Mouse (Mus musculus) CH12.LX (cell line): Measurements from ENCODE around the gene Slc38a8. TPM values are rescaled to one million over a fixed set of nuclear protein-coding genes. Genes with fewer than 3 reads are reported as not detected.

ENCODE experiments used
- DNase-seq: peaks from one replicate; pipeline ENCODE4 v3.0.0-alpha.2; 2013; ENCODE audit errors: extremely low read depth
- H3K27ac ChIP-seq: 2 replicates; pipeline ENCODE4 v1.5.1; 2012; ENCODE audit warnings: low read depth, mild to moderate bottlenecking, control low read depth, moderate library complexity; ENCODE audit not compliant: insufficient read depth
- H3K27me3 ChIP-seq: replicated peaks from 2 replicates; pipeline ENCODE3; 2012; ENCODE audit warnings: inconsistent platforms
- H3K36me3 ChIP-seq, 2 experiments: replicated peaks in 1 of 2; 2 replicates each; pipeline versions ENCODE3 to v1.6.1; 2012; ENCODE audit warnings: inconsistent platforms in 1 of 2, low read length in 1 of 2, mild to moderate bottlenecking in 1 of 2, mixed read lengths in 1 of 2, moderate library complexity in 1 of 2; ENCODE audit not compliant: control insufficient read depth in 1 of 2, insufficient read depth in 1 of 2
- H3K4me1 ChIP-seq, 2 experiments: 2 replicates each; pipeline ENCODE4 v1.6.1; 2012; ENCODE audit warnings: inconsistent platforms in 1 of 2, moderate library complexity in 1 of 2; ENCODE audit not compliant: insufficient read depth in 2 of 2, control insufficient read depth in 1 of 2
- H3K4me2 ChIP-seq: 2 replicates; pipeline ENCODE4 v1.6.1; 2012; ENCODE audit warnings: low read depth, mild to moderate bottlenecking, control low read depth; ENCODE audit not compliant: poor library complexity, insufficient read depth, severe bottlenecking
- H3K4me3 ChIP-seq, 3 experiments: fragments of 150-350 bp in 1 of 3; sonication (generic) in 1 of 3; replicated peaks in 1 of 3; 2 replicates each; pipeline versions ENCODE3 to v1.5.1; 2011 to 2012; ENCODE audit warnings: low read depth in 2 of 3, low read length in 2 of 3, mild to moderate bottlenecking in 2 of 3, moderate library complexity in 2 of 3, control low read depth in 1 of 3, improper control_type of control experiment in 1 of 3, inconsistent platforms in 1 of 3, mixed read lengths in 1 of 3; ENCODE audit not compliant: poor library complexity in 1 of 3
- H3K79me2 ChIP-seq: replicated peaks from 2 replicates; pipeline ENCODE4 v1.6.1; 2012; ENCODE audit warnings: mild to moderate bottlenecking, moderate library complexity; ENCODE audit not compliant: control insufficient read depth, poor library complexity, insufficient read depth, severe bottlenecking; ENCODE audit errors: extremely low read depth
- H3K9ac ChIP-seq: 2 replicates; pipeline ENCODE4 v1.6.1; 2012; ENCODE audit warnings: low read depth, mild to moderate bottlenecking, control low read depth, moderate library complexity; ENCODE audit not compliant: insufficient read depth
- H3K9me3 ChIP-seq: replicated peaks from 2 replicates; pipeline ENCODE3; 2012; ENCODE audit warnings: low read length, inconsistent platforms, mixed read lengths
- BHLHE40 ChIP-seq: IDR thresholded peaks from 2 replicates; pipeline ENCODE4 v1.6.1; 2011; ENCODE audit warnings: mild to moderate bottlenecking, low read depth, low read length, improper control_type of control experiment
- CHD1 ChIP-seq: IDR thresholded peaks from 2 replicates; pipeline ENCODE4 v1.6.1; 2012; ENCODE audit warnings: low read depth, low read length, improper control_type of control experiment, inconsistent platforms
- CHD2 ChIP-seq: IDR thresholded peaks from 2 replicates; pipeline ENCODE4 v1.6.1; 2011; ENCODE audit warnings: low read length, improper control_type of control experiment
- CTCF ChIP-seq, 2 experiments: IDR thresholded peaks in 1 of 2; conservative IDR thresholded peaks in 1 of 2; 2 replicates each; pipeline ENCODE4 v1.5.1; 2011 to 2012; ENCODE audit warnings: low read depth in 2 of 2, low read length in 2 of 2, improper control_type of control experiment in 1 of 2, inconsistent platforms in 1 of 2, mild to moderate bottlenecking in 1 of 2, moderate library complexity in 1 of 2
- ELF1 ChIP-seq: IDR thresholded peaks from 2 replicates; pipeline ENCODE4 v1.6.1; 2014; ENCODE audit warnings: low read depth, mild to moderate bottlenecking, inconsistent platforms, low read length, improper control_type of control experiment
- GABPA ChIP-seq: IDR thresholded peaks from 2 replicates; pipeline ENCODE4 v1.6.1; 2012; ENCODE audit warnings: low read depth, low read length, improper control_type of control experiment, inconsistent platforms; ENCODE audit not compliant: insufficient replicate concordance
- IRF4 ChIP-seq: IDR thresholded peaks from 2 replicates; pipeline ENCODE4 v1.6.1; 2014; ENCODE audit warnings: low read depth, mild to moderate bottlenecking, inconsistent platforms, low read length, improper control_type of control experiment
- JUN ChIP-seq: IDR thresholded peaks from 2 replicates; pipeline ENCODE4 v1.6.1; 2011; ENCODE audit warnings: low read depth, mild to moderate bottlenecking, low read length, improper control_type of control experiment, moderate library complexity; ENCODE audit not compliant: insufficient read depth
- KAT2A ChIP-seq: IDR thresholded peaks from 2 replicates; pipeline ENCODE4 v1.6.1; 2012; ENCODE audit warnings: low read length, improper control_type of control experiment, inconsistent platforms; ENCODE audit not compliant: insufficient replicate concordance
- MAX ChIP-seq: IDR thresholded peaks from 2 replicates; pipeline ENCODE4 v1.6.1; 2011; ENCODE audit warnings: low read length, improper control_type of control experiment
- MEF2A ChIP-seq: IDR thresholded peaks from 2 replicates; pipeline ENCODE4 v1.6.1; 2014; ENCODE audit warnings: low read depth, mild to moderate bottlenecking, inconsistent platforms, low read length, improper control_type of control experiment, borderline replicate concordance
- PAX5 ChIP-seq: IDR thresholded peaks from 2 replicates; pipeline ENCODE4 v1.6.1; 2012; ENCODE audit warnings: low read length, inconsistent platforms, mixed read lengths
- POLR2AphosphoS2 ChIP-seq: IDR thresholded peaks from 2 replicates; pipeline ENCODE4 v1.6.1; 2011; ENCODE audit warnings: low read depth, low read length, improper control_type of control experiment
- RAD21 ChIP-seq: IDR thresholded peaks from 2 replicates; pipeline ENCODE4 v1.6.1; 2011; ENCODE audit warnings: low read depth, mild to moderate bottlenecking, low read length, improper control_type of control experiment, moderate library complexity
- SMC3 ChIP-seq: IDR thresholded peaks from 2 replicates; pipeline ENCODE4 v1.6.1; 2011; ENCODE audit warnings: low read depth, low read length, improper control_type of control experiment
- TCF12 ChIP-seq: IDR thresholded peaks from 2 replicates; pipeline ENCODE4 v1.6.1; 2014; ENCODE audit warnings: low read depth, mild to moderate bottlenecking, inconsistent platforms, low read length, improper control_type of control experiment
- USF1 ChIP-seq: IDR thresholded peaks from 2 replicates; pipeline ENCODE4 v1.6.1; 2014; ENCODE audit warnings: low read depth, mild to moderate bottlenecking, inconsistent platforms, low read length, improper control_type of control experiment
- USF2 ChIP-seq: conservative IDR thresholded peaks from 2 replicates; pipeline ENCODE4 v1.6.1; 2011; ENCODE audit warnings: low read depth, low read length, improper control_type of control experiment
- ZC3H11A ChIP-seq: IDR thresholded peaks from 2 replicates; pipeline ENCODE4 v1.6.1; 2012; ENCODE audit warnings: low read depth, mild to moderate bottlenecking, inconsistent platforms, low read length, improper control_type of control experiment
- ZKSCAN1 ChIP-seq: IDR thresholded peaks from 2 replicates; pipeline ENCODE4 v1.6.1; 2012; ENCODE audit warnings: low read depth, inconsistent platforms, low read length, improper control_type of control experiment, borderline replicate concordance
- ZMIZ1 ChIP-seq: IDR thresholded peaks from 2 replicates; pipeline ENCODE4 v1.6.1; 2012; ENCODE audit warnings: low read depth, mild to moderate bottlenecking, inconsistent platforms, low read length, improper control_type of control experiment
- ZNF384 ChIP-seq: IDR thresholded peaks from 2 replicates; pipeline ENCODE4 v1.6.1; 2012; ENCODE audit warnings: low read depth, low read length, improper control_type of control experiment, inconsistent platforms
- dilution Hi-C: fragments of 300-500 bp; cut with MboI; formaldehyde crosslinking; loops from 2 replicates; pipeline ENCODE4 v1.14.3; 2020; ENCODE audit warnings: low sequenced_read_pairs; ENCODE audit not compliant: extremely low pct_unique_long_range_greater_than_20kb, extremely low pct_ligation_motif_present
- in situ Hi-C: fragments of 300-500 bp; cut with MboI; formaldehyde crosslinking; loops from 3 replicates; pipeline ENCODE4 v1.14.3; 2019; ENCODE audit warnings: low sequenced_read_pairs, low pct_ligation_motif_present, low pct_unique_long_range_greater_than_20kb, mixed read lengths
- polyA plus RNA-seq: library from polyadenylated mRNA; unstranded; fragments of >175 nt; gene quantifications from 2 replicates; pipeline ENCODE4 v1.2.1, GENCODE M21; 2012; ENCODE audit warnings: low read depth; ENCODE audit not compliant: insufficient read length
- total RNA-seq, 2 experiments: library from RNA; depleted of rRNA; stranded (reverse); fragments of 300-350 nt in 1 of 2; fragments of >200 nt in 1 of 2; gene quantifications; 2 replicates each; pipeline ENCODE4 v1.2.3; 2012 to 2014

Gene Slc38a8
- total and polyA plus RNA-seq, 3 experiments, result 0.08 TPM; not detected in 1

- Histone ChIP-seq H3K79me2 (no peaks in the 10 kb centered on the region), H3K9ac (no peak overlapping the region), H3K9me3 (no peaks in the 10 kb centered on the region), H3K4me1 (peaks cover 4 to 36% of the 10 kb centered on the region in 2 experiments)
- no peak for TF ChIP-seq POLR2AphosphoS2
- TF ChIP-seq RAD21, result peak; percentile 35
- peak; percentile 36 for TF ChIP-seq SMC3
- no peak for TF ChIP-seq ZNF384
- TF ChIP-seq BHLHE40, result no peak
- TF ChIP-seq CHD1, result no peak
- TF ChIP-seq IRF4, result no peak
- no peak for TF ChIP-seq PAX5
- TF ChIP-seq TCF12, result no peak
- no peak for TF ChIP-seq USF2
- TF ChIP-seq MAX, result no peak
- no peak for TF ChIP-seq ZKSCAN1
- TF ChIP-seq CHD2, result no peak
- TF ChIP-seq CTCF (conservative IDR thresholded peaks at IDR 0.05 in 1 of 2, IDR thresholded peaks at IDR 0.05 in 1 of 2; ENCODE audit: low read depth in 2 of 2, low read length in 2 of 2), result peak in 1 of 2 experiments; percentile 36; a peak in 1 of 4 replicates
- TF ChIP-seq, all 38 proteins: peak for 3
- in situ Hi-C loops, result loop anchor here (5.0 kb wide), 2 partner anchors 88 to 107 kb away; partner anchors contain the start of gene Taf1c
- H3K4me2 ChIP-seq, result no peak overlapping the region
- H3K36me3 ChIP-seq, result peaks cover 0 to 6% of the 10 kb centered on the region in 2 experiments
- DNase-seq, result no peak
- H3K27ac ChIP-seq, result no peak overlapping the region
- dilution Hi-C loops, result no loop called here
- no peaks in the 10 kb centered on the region for H3K27me3 ChIP-seq
- H3K4me3 ChIP-seq, result no peak overlapping the region
Measured at GRCm38 (mm10) chr8:119499836-119500235, 1.7 kb downstream of the Slc38a8 start.

- Histone ChIP-seq H3K27ac (no peak overlapping the region), H3K9me3 (no peaks in the 10 kb centered on the region), H3K9ac (no peak overlapping the region), H3K4me1 (peaks cover 11 to 31% of the 10 kb centered on the region in 2 experiments), H3K27me3 (peaks cover 5% of the 10 kb centered on the region), H3K4me2 (no peak overlapping the region), H3K4me3 (no peak overlapping the region), H3K36me3 (no peaks in the 10 kb centered on the region), H3K79me2 (no peaks in the 10 kb centered on the region)
- no peak for TF ChIP-seq BHLHE40
- TF ChIP-seq USF1, result no peak
- no peak for TF ChIP-seq PAX5
- TF ChIP-seq POLR2AphosphoS2, result no peak
- peak; percentile 45; the same call in 1 of the 2 replicates for TF ChIP-seq ZC3H11A
- no peak for TF ChIP-seq ZNF384
- no peak for TF ChIP-seq MEF2A
- no peak for TF ChIP-seq ELF1
- no peak for TF ChIP-seq JUN
- peak; percentile 89 for TF ChIP-seq SMC3
- TF ChIP-seq KAT2A, result no peak
- TF ChIP-seq GABPA, result no peak
- no peak for TF ChIP-seq ZMIZ1
- peak; percentile 87 for TF ChIP-seq RAD21
- peak; percentile 77 to 92 for TF ChIP-seq CTCF (conservative IDR thresholded peaks at IDR 0.05 in 1 of 2, IDR thresholded peaks at IDR 0.05 in 1 of 2; ENCODE audit: low read depth in 2 of 2, low read length in 2 of 2)
- no peak for TF ChIP-seq CHD2
- TF ChIP-seq MAX, result no peak
- dilution Hi-C loops (no loop called here), in situ Hi-C loops (loop anchor here (5.0 kb wide), 1 partner anchor 85 kb away; no protein-coding TSS in a partner anchor)
- DNase-seq, result no peak
Measured at GRCm38 (mm10) chr8:119496848-119497247, 4.7 kb downstream of the Slc38a8 start.
